Mouse (Mus musculus) thymus, adult 18-20 months (tissue): ENCODE data around the gene Eid2b.

Experiments used
- DNase-seq, 2 experiments: peaks; one replicate each; pipeline ENCODE4 v3.0.0; 2022; ENCODE audit warnings: mixed read lengths in 2 of 2

The Eid2b gene

DNA sequence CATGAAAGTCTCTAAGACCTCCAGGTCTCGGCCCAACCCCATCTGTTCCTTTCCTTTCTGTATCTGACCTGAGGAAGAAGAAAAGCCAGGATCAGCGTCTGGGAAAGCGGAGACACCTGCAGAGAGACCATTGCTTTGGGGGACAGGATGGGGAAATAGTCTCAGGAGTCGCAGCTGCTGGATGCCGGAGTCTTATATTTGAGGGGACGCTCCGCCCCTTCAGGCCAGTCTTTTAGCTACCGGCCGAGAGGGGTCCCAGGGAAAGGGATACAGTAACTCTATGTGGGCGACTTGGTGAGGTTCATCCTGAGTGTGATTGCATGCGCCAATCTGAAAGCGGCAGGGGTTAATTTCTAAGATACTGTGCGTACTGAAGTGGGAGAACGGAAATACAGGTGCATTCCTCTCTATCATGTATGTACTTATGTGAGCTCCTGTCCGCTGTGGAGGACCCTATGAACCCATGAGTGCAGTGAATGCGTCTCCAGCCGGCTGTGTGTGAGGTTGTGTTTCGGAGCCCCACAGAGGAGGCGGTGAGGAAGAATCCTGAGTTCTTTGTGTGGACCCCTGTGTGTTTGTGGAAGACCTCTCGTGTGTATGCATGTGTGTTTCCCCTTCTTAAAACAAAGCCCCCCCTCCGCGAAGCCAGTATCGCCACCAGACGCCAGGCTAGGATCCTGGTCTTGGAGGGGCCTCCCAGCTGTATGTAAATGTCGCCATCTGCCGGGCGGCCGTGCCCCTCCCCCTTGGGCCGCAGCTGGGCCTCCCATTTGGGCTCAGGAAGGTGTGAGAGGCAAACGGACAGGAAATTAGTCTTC, 24.3 kb downstream of the Eid2b start, which contains the start of gene Dll3:
Gene Dll3, minus strand, starts transcription at position 623 of the 818 bp plus-strand sequence.
- DNase-seq: no peak

DNA sequence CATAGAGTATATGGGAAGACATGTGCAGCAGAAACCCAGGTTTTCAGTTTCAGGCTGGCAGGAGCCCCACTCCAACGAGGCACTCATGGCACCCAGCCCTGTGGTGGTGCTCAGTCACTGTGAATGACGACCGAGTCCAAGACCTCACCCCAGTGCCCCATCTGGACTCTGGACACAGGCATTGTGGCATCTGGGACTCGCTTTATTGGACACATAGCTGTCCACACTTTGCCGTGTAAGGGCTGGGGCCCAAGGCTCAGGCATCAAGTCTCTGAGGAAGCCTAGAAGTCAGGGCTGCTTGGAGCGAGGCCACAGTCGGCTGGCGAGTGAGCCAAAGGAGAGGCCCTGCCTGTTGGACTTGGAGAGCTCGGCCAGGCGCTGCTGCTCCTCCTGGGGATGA, 28.1 kb downstream of the Eid2b start:
- no peak for DNase-seq

DNA sequence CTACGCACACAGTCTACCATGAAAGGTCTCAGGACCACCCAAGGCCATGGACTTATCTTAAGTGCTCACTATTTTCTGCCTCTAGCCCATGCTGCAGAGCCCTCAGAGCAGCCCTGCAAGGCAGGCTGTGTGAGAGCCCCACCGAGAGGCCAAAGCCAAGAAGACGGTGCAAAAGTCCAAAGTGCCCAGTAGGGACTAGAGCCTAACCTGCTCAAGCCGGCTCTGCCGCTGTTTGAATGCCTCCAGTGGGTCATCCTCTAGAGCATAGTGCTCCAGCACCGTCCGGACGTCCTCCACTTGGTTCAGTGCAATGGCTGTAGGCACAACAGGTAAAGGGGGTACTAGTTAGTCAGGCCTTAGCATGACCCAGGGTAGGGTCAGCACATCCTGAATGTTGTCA, 28.7 kb downstream of the Eid2b start:
- no peak for DNase-seq

DNA sequence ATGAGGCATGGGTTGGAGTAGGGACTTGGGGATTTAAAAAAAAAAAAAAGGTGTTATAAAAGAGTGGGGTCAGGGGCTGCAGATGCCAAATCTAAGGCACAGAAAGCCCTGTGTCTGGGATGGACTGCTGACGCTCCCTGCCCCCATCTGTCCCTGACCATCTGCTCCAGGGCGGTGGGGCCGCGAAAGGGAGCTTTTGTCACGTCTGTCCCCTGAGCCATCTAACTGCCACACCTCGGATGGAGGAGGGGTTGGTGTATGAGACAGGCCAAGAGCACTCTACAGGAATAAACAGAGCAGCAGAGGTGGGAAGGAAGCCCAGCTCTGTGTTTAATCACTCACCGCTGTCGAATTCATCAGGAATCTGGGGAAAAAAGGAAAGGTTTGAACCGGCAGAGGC, 32.2 kb downstream of the Eid2b start:
- DNase-seq: no peak

DNA sequence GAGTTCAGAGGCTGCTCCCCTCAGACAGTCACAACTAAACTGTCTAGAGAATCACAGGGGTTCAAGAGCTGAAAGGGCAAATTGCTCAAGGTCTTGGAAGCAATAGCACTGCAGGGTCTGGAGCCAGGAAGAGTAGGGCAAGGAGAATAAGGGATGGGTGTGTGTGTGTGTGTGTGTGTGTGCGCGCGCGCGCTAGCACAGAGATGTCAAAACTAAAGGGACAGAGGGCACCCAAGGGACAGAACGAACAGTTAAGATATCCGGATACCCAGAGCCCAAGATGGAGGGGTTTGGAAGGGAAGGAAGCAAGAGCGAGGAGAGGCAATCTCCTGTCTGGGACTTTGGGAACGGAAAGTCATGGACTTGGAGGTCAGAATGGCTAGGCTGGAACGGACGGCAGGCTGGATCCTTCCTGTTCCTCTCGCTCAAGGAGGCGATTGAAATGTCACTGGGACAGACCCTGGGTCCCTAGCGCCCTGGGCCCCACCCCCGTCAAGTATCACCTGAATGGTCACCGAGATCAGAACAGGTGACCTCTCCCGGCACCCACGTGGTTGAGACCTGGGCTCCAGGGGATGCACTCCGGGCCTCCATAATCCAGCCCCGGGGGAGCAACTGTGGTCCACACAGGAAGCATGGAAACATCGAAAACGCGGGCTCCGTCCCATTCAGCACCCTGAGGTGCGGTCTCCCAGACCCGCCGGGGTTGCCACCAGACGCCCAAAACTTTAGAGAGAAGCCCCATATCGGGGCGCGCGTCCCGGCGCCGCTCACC, 33.8 kb downstream of the Eid2b start:
- DNase-seq: no peak

DNA sequence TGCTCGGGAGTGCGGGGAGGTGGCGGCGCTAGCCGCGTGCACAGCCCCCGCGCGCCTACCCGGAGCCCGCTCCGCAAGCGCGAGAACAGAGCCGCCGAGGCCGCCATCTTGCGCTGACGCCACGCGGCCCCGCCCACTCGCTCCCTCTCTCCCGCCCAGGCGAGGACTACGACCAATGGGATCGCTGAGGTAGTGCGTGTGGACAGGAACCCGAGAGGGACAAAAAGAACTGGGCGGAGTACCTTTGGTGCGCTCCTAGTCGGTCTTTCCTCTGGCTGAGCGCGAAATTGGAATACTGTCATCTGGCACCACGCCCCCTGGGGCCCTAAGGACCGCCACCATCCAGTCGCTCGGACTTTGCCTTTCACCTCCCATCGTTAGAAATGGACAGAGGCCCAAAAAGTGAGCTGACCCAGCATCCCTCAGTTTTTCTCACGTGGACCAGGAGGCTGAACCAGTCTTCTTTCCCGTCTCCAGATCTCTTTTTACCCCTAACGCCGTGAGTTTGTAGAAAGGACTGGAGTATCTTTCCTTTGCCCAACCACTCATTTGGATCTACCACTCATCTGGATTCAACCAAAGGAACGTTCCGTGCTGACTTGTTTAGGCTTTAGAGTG, 34.5 kb downstream of the Eid2b start, which contains the start of gene Timm50:
Gene Timm50, minus strand, starts transcription at position 147 of the 618 bp plus-strand sequence.
- DNase-seq: peak; percentile 92 to 93

DNA sequence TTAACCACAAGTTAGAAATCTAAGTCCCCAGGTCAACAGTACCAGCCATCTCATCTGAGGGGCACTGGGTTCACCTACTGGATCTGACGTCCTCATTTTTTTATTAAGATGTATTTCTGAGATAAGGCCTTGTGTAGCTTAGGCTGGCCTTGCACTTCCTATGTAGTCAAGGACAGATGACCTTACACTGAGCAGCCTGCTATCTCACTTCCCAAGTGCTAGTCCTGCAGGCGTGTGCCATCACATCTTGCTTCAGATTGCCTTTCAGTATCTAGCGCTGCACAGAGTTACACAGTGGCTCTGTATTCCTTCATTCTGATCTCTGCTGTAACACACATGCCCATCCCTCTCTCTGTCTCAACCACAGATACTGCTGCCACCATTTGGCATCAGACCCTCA, 40.5 kb downstream of the Eid2b start:
- no peak for DNase-seq

DNA sequence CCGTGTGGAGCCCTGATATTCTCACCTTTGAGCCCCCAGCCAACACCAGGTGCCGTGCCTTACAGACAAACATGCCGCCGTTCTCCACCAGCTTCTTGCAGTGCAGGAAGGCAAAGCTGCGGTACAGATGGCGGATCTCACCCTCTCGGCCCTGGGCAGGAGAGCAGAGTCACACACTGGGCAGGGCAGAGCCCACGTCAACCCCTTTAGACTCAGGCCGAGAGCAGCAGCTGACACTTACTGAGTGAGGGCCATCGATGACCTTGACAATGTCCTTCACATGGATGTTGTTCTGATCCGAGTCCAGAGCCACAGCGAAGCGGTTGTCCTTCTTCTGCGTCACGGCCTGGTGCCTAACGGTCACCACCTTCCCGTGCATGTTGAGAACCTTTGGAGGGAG, 41.2 kb downstream of the Eid2b start:
- no peak for DNase-seq

DNA sequence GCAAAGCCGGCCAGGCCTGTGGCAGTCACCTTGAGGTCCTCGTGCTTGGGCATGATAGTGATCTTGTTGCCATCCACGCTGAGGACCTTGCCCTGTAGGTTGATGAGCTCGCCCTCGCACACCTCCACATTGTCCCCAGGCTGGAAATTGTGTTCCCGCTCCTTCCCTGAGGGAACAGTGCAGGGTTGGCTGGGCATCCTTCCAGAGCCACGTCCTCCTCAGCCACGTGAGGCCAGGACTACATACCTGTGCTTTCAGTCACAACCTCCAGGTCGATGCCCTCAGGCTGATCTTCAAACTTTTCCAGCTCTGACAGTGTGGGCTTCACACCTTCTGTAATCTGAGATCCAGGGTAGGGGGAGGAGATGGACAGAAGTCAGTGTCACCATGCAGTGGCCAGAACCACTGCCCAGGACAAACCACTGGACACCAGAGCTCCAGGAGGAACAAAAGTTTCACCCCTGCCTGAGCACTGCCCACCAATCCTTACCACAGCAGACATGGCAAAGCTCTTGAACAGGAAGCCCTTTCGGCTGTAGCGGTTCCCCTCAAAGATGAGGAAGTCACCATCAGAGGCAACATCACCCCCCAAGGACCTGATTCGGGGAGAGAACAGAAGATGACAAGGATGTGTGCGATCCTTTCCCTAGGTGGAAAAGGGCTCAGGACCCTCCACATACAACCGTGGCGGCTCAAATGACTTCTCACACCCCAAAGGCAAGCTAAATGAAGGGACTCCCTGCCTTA, 44.6 kb downstream of the Eid2b start:
- DNase-seq: no peak

DNA sequence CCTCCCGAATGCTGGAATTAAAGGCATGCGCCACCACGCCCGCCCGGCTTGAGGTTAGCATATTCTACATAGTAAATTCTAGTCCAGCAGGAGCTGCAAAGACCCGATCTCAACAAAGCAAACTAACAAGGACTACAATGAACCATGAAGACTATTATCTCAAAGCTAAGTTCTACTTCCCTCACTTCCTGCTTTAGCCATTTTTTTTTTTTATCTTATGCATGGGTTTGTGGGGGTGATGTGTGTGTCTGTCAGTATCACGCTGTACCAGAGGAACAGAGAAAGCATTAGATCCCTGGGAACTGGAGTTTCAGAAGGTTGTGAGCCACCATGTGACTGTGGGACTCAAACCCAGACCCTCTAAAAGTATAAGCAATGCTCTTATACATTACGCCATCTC, 47.8 kb downstream of the Eid2b start:
- no peak for DNase-seq

DNA sequence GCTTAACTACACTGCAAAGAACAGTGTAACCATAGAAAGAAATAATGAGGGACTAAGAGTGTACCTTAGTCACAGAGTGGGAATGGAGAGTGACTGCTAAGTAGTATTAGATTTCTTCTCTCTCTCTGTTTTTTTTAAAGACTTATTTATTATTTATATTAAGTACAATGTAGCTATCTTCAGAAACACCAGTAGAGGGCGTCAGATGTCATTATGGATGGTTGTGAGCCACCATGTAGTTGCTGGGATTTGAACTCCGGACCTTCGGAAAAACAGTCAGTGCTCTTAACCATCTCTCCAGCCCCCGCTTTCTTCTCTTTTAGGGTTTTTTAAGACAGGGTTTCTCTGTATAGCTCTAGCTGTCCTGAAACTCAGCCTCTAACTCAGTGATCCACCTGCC, 48.9 kb downstream of the Eid2b start:
- no peak for DNase-seq

DNA sequence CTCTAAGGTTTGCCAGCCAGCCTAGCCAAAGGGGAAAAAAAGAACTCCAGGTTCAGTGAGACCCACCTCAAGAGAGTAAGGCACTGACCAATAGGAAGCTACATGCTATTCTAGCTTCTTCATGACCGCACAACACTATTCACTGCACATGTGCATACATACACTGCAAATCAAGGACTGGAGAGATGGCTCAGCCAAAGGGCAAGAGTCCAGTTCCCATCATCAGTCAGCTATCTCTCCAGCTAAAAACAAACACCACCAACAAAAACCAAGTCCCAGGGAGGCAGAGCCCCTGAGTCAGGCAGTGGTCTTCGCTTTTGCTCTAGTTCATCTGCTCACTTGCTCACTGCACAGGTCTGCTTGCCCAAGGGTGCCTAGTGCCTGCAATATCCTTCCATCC, 50.7 kb downstream of the Eid2b start:
- no peak for DNase-seq
